In genomic region chr1:70996766-70997165, GRCm38 (mm10) we compare ENCODE assay signal across 25 mouse cellular contexts.
DNase-seq lines count a peak whose midpoint lies in the region; ATAC-seq and TF ChIP-seq lines count a peak whose summit lies in the region.
"Had no signal": no experiment of that assay in that cellular context is flagged by ENCODE, and none has a peak within 500 bp of the region (broad histone marks: within the 10 kb centered on the region; RNA-seq: fewer than 3 reads in every experiment).

No protein-coding gene starts in this region.

- no peak overlapping the region for H3K4me2 ChIP-seq in forebrain, postnatal 0 days (ENCODE audit: low read depth)
- H3K4me2 ChIP-seq in forebrain, embryonic 14.5 days (ENCODE audit: low read length) = no peak overlapping the region
- H3K4me2 ChIP-seq in hindbrain, embryonic 12.5 days (replicated peaks) = no peak overlapping the region
- H3K4me2 ChIP-seq in hindbrain, embryonic 16.5 days (ENCODE audit: low read length) = no peak overlapping the region
- no peak overlapping the region for H3K4me2 ChIP-seq in lung, embryonic 14.5 days
- H3K4me2 ChIP-seq: embryonic facial prominence, embryonic 15.5 days; forebrain, embryonic 13.5 days; limb, embryonic 15.5 days; liver, embryonic 15.5 days; midbrain, embryonic 11.5 days; stomach, embryonic 15.5 days had no signal

- DNase-seq in forebrain, postnatal 0 days = peak; percentile 6
- no peak for DNase-seq in forebrain, embryonic 14.5 days (ENCODE audit: low spot score)
- DNase-seq in lung, embryonic 14.5 days = peak; percentile 3
- DNase-seq in lung, adult 2 months = no peak
- DNase-seq: adrenal gland, adult 8-10 months; cerebellum, adult 8-10 months; cerebellum, postnatal 25 days; heart, postnatal 10 days; kidney, adult 8-10 months; kidney, postnatal 36 days; right cerebral cortex, postnatal 25 days had no signal

- no peak overlapping the region for H3K4me3 ChIP-seq in forebrain, postnatal 0 days (ENCODE audit: low read depth, low read length)
- H3K4me3 ChIP-seq in forebrain, embryonic 14.5 days (ENCODE audit: low read depth, low read length) = no peak overlapping the region
- no peak overlapping the region for H3K4me3 ChIP-seq in hindbrain, embryonic 12.5 days
- no peak overlapping the region for H3K4me3 ChIP-seq in hindbrain, embryonic 16.5 days (ENCODE audit: low read length)
- H3K4me3 ChIP-seq in lung, embryonic 14.5 days (ENCODE audit: low read depth, low read length) = no peak overlapping the region
- no peak overlapping the region for H3K4me3 ChIP-seq in lung, adult 2 months (replicated peaks; ENCODE audit: extremely low read depth, low read depth, low read length)
- H3K4me3 ChIP-seq: embryonic facial prominence, embryonic 10.5 days; embryonic facial prominence, embryonic 15.5 days; forebrain, embryonic 13.5 days; heart, embryonic 10.5 days; layer of hippocampus, adult 2 months; limb, embryonic 15.5 days; liver, embryonic 15.5 days; stomach, embryonic 15.5 days had no signal

- no peaks in the 10 kb centered on the region for H3K4me1 ChIP-seq in forebrain, postnatal 0 days (ENCODE audit: insufficient read depth)
- H3K4me1 ChIP-seq in forebrain, embryonic 14.5 days (ENCODE audit: control insufficient read depth, insufficient read depth, low read length) = no peaks in the 10 kb centered on the region
- H3K4me1 ChIP-seq in hindbrain, embryonic 12.5 days = peaks cover 3% of the 10 kb centered on the region; the same call in 1 of the 2 replicates
- H3K4me1 ChIP-seq in hindbrain, embryonic 16.5 days (ENCODE audit: control insufficient read depth, insufficient read depth, low read depth, low read length) = no peaks in the 10 kb centered on the region
- no peaks in the 10 kb centered on the region for H3K4me1 ChIP-seq in lung, embryonic 14.5 days (ENCODE audit: insufficient read depth)
- peaks cover 3% of the 10 kb centered on the region; the same call in 1 of the 2 replicates for H3K4me1 ChIP-seq in lung, adult 2 months (ENCODE audit: control insufficient read depth, insufficient read depth, low read length)
- H3K4me1 ChIP-seq: embryonic facial prominence, embryonic 10.5 days; embryonic facial prominence, embryonic 15.5 days; forebrain, embryonic 13.5 days; heart, embryonic 10.5 days; limb, embryonic 15.5 days; liver, embryonic 15.5 days; stomach, embryonic 15.5 days had no signal

- no peak overlapping the region for H3K9ac ChIP-seq in forebrain, postnatal 0 days
- no peak overlapping the region for H3K9ac ChIP-seq in forebrain, embryonic 14.5 days (ENCODE audit: low read length)
- no peak overlapping the region for H3K9ac ChIP-seq in hindbrain, embryonic 12.5 days
- no peak overlapping the region for H3K9ac ChIP-seq in hindbrain, embryonic 16.5 days (ENCODE audit: low read depth, low read length)
- no peak overlapping the region for H3K9ac ChIP-seq in lung, embryonic 14.5 days
- H3K9ac ChIP-seq: embryonic facial prominence, embryonic 15.5 days; forebrain, embryonic 13.5 days; limb, embryonic 15.5 days; liver, embryonic 15.5 days; stomach, embryonic 15.5 days had no signal

- WGBS in forebrain, postnatal 0 days = 67% methylated on average over 3 of the region's 3 CpGs
- WGBS in forebrain, embryonic 14.5 days = 74% methylated on average over 3 of the region's 3 CpGs
- WGBS in hindbrain, embryonic 12.5 days = 75% methylated on average over 3 of the region's 3 CpGs
- WGBS in hindbrain, embryonic 16.5 days = 66% methylated on average over 3 of the region's 3 CpGs
- WGBS in lung, embryonic 14.5 days = 52% methylated on average over 3 of the region's 3 CpGs
- WGBS in lung, adult 2 months = 46% methylated on average over 3 of the region's 3 CpGs

- no peaks in the 10 kb centered on the region for H3K27me3 ChIP-seq in forebrain, postnatal 0 days (ENCODE audit: insufficient read depth, low read length)
- H3K27me3 ChIP-seq in forebrain, embryonic 14.5 days (replicated peaks; ENCODE audit: control insufficient read depth, insufficient read depth, low read length) = no peaks in the 10 kb centered on the region
- H3K27me3 ChIP-seq in hindbrain, embryonic 12.5 days = no peaks in the 10 kb centered on the region
- H3K27me3 ChIP-seq in hindbrain, embryonic 16.5 days (replicated peaks; ENCODE audit: control insufficient read depth, insufficient read depth, low read length) = no peaks in the 10 kb centered on the region
- H3K27me3 ChIP-seq in lung, embryonic 14.5 days (ENCODE audit: insufficient read depth, low read length) = no peaks in the 10 kb centered on the region
- H3K27me3 ChIP-seq: embryonic facial prominence, embryonic 15.5 days; forebrain, embryonic 13.5 days; limb, embryonic 15.5 days; liver, embryonic 15.5 days; stomach, embryonic 15.5 days had no signal

- TF ChIP-seq POLR2A in lung, adult 2 months (IDR thresholded peaks at IDR 0.05; ENCODE audit: borderline replicate concordance, extremely low read depth, low read depth, low read length) = no peak

- ATAC-seq in forebrain, postnatal 0 days = no peak
- ATAC-seq in forebrain, embryonic 14.5 days = no peak
- no peak for ATAC-seq in hindbrain, embryonic 12.5 days (ENCODE audit: low FRiP score)
- ATAC-seq in hindbrain, embryonic 16.5 days = no peak
- no peak for ATAC-seq in lung, embryonic 14.5 days (ENCODE audit: insufficient read depth)
- ATAC-seq in erythroid progenitor cell, adult 5-6 weeks (replicated peaks; ENCODE audit: low FRiP score, poor library complexity, severe bottlenecking) = no peak
- ATAC-seq: intestine, embryonic 16.5 days had no signal

- H3K9me3 ChIP-seq in forebrain, postnatal 0 days (ENCODE audit: low read length) = no peaks in the 10 kb centered on the region
- H3K9me3 ChIP-seq in forebrain, embryonic 14.5 days (replicated peaks; ENCODE audit: control insufficient read depth, low read length) = no peaks in the 10 kb centered on the region
- no peaks in the 10 kb centered on the region for H3K9me3 ChIP-seq in hindbrain, embryonic 12.5 days (replicated peaks)
- no peaks in the 10 kb centered on the region for H3K9me3 ChIP-seq in hindbrain, embryonic 16.5 days (ENCODE audit: control insufficient read depth, low read length)
- no peaks in the 10 kb centered on the region for H3K9me3 ChIP-seq in lung, embryonic 14.5 days (ENCODE audit: low read depth, low read length)
- H3K9me3 ChIP-seq: embryonic facial prominence, embryonic 10.5 days; embryonic facial prominence, embryonic 15.5 days; forebrain, embryonic 13.5 days; G1E; heart, embryonic 10.5 days; limb, embryonic 15.5 days; liver, embryonic 15.5 days; stomach, embryonic 15.5 days had no signal

- H3K27ac ChIP-seq in forebrain, postnatal 0 days (ENCODE audit: low read depth, low read length) = no peak overlapping the region
- no peak overlapping the region for H3K27ac ChIP-seq in forebrain, embryonic 14.5 days (ENCODE audit: low read depth, low read length)
- 0 out of 2 replicates have a peak overlapping the region, but pooled peaks have one; percentile 30 for H3K27ac ChIP-seq in hindbrain, embryonic 12.5 days
- H3K27ac ChIP-seq in hindbrain, embryonic 16.5 days (ENCODE audit: low read depth, low read length) = no peak overlapping the region
- no peak overlapping the region for H3K27ac ChIP-seq in lung, embryonic 14.5 days (ENCODE audit: low read depth)
- H3K27ac ChIP-seq: embryonic facial prominence, embryonic 10.5 days; embryonic facial prominence, embryonic 15.5 days; forebrain, embryonic 13.5 days; heart, embryonic 10.5 days; layer of hippocampus, adult 2 months; limb, embryonic 15.5 days; liver, embryonic 15.5 days; stomach, embryonic 15.5 days had no signal

- no peaks in the 10 kb centered on the region for H3K36me3 ChIP-seq in forebrain, postnatal 0 days (ENCODE audit: insufficient read depth)
- no peaks in the 10 kb centered on the region for H3K36me3 ChIP-seq in forebrain, embryonic 14.5 days (ENCODE audit: control insufficient read depth, insufficient read depth, low read length)
- no peaks in the 10 kb centered on the region for H3K36me3 ChIP-seq in hindbrain, embryonic 12.5 days
- no peaks in the 10 kb centered on the region for H3K36me3 ChIP-seq in hindbrain, embryonic 16.5 days (ENCODE audit: control insufficient read depth, insufficient read depth, low read length)
- no peaks in the 10 kb centered on the region for H3K36me3 ChIP-seq in lung, embryonic 14.5 days (ENCODE audit: insufficient read depth)
- H3K36me3 ChIP-seq: embryonic facial prominence, embryonic 10.5 days; embryonic facial prominence, embryonic 15.5 days; G1E; heart, embryonic 10.5 days; limb, embryonic 15.5 days; liver, embryonic 15.5 days; stomach, embryonic 15.5 days had no signal

- TF ChIP-seq CTCF in forebrain, postnatal 0 days (IDR thresholded peaks at IDR 0.05; ENCODE audit: low read depth) = no peak
- no peak for TF ChIP-seq CTCF in lung, embryonic 14.5 days (IDR thresholded peaks at IDR 0.05; ENCODE audit: low read depth)
- TF ChIP-seq CTCF in lung, adult 2 months (IDR thresholded peaks at IDR 0.05; ENCODE audit: insufficient read depth, low read length) = no peak

Comparison
In these comparisons a context has a peak if more than half of its experiments do, and no peak if none do; other contexts are left out.
1. DNase-seq: peak in forebrain, postnatal 0 days (single experiment) and lung, embryonic 14.5 days (single experiment); none in forebrain, embryonic 14.5 days (single experiment) and lung, adult 2 months (single experiment).